Mouse (Mus musculus) liver, adult 2 months (tissue): ENCODE measurements at regions not wholly inside any gene's neighbourhood (a gene's known extent, or its start where the extent isn't known, plus 50 kb on each side); places are given as distances from the start of the nearest gene placed in this dataset.

Experiments
- CTCF ChIP-seq: fragments of 200-500 bp; IDR thresholded peaks from 2 replicates; pipeline ENCODE4 v1.5.1; 2011; ENCODE audit warnings: low read depth, low read length, control low read depth
- POLR2A ChIP-seq: fragments of 200-500 bp; IDR thresholded peaks from 2 replicates; pipeline ENCODE4 v1.6.1; 2011; ENCODE audit warnings: low read length, control low read depth; ENCODE audit not compliant: insufficient read depth; ENCODE audit errors: extremely low read depth

GRCm38 (mm10) chr1:105117888-105118287 is 238.6 kb downstream of the Rnf152 start:
- no peak for TF ChIP-seq POLR2A
- no peak for TF ChIP-seq CTCF
